Mouse (Mus musculus): ENCODE results near the gene Mgat4e. TPM values are rescaled to one million over a fixed set of nuclear protein-coding genes. Genes with fewer than 3 reads are reported as not detected.

Gene Mgat4e
- total and polyA plus RNA-seq, 3 experiments: 0.08 to 0.17 TPM; not detected in 1

DNA sequence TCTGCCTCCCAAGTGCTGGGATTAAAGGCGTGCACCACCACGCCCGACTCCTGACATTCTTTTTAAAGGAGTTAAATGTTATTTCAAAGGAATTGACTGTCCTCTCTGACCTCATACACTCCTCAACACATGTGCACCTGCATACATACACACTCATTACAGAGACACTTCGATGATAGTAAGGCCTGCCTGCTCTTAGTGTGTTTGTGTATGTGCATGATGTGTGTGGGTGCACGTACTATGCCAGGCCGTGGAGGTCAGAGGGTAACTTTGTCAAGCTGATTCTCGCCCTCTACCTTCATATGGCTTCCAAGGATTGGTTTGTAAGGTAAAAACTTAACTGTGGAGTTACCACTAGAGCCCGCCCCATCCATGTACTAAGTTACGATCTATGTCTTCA is 20.7 kb upstream of the Mgat4e start:
- H3K27ac ChIP-seq (ENCODE audit: control insufficient read depth, low read depth, low read length): no peak overlapping the region
- H3K36me3 ChIP-seq (ENCODE audit: control insufficient read depth in 1 of 2, insufficient read depth in 2 of 2, low read length in 2 of 2): peaks cover 6 to 12% of the 10 kb centered on the region in 2 experiments
- no peaks in the 10 kb centered on the region for H3K27me3 ChIP-seq (ENCODE audit: control insufficient read depth in 1 of 2, insufficient read depth in 2 of 2, low read length in 2 of 2)
- no peak overlapping the region for H3K9ac ChIP-seq (ENCODE audit: control insufficient read depth, low read depth, low read length, poor library complexity, severe bottlenecking)
- no peak for DNase-seq (ENCODE audit: low read depth, low spot score)
- H3K9me3 ChIP-seq (replicated peaks; ENCODE audit: insufficient read depth, low read length): no peaks in the 10 kb centered on the region
- no peak for TF ChIP-seq ZNF384 (IDR thresholded peaks at IDR 0.05; ENCODE audit: low read depth, low read length)
- no peak for TF ChIP-seq SIN3A (IDR thresholded peaks at IDR 0.05; ENCODE audit: low read length)
- H3K79me2 ChIP-seq (ENCODE audit: control insufficient read depth, insufficient read depth, low read length, poor library complexity): peaks cover 60% of the 10 kb centered on the region
- peaks cover 5 to 15% of the 10 kb centered on the region in 2 experiments for H3K4me1 ChIP-seq (ENCODE audit: control insufficient read depth in 1 of 2, insufficient read depth in 2 of 2, low read length in 2 of 2)
- no peak overlapping the region for H3K4me3 ChIP-seq (ENCODE audit: control insufficient read depth in 1 of 2, insufficient read depth in 1 of 2, low read depth in 2 of 2, low read length in 2 of 2)

DNA sequence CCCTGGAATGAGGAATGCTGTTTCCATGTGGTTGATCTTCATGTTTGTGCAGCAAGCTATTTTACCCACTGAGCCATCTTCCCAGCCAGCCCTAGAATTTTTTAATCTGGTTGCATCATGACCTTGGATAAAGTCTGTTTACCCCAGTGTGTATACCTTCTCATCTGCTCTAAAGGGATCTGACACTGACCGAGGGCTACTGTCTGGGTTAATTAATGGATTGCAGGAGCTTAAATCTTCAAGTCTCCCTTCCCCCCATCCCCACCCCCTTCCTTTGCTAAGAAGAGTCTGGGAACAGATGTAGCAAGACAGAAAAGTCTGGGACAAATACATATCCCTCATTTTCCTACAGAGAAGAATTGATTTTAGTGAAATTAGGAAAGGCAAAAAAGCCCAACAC is 18.0 kb upstream of the Mgat4e start:
- H3K27ac ChIP-seq (ENCODE audit: control insufficient read depth, low read depth, low read length): no peak overlapping the region
- TF ChIP-seq NELFE (IDR thresholded peaks at IDR 0.05; ENCODE audit: low read depth, low read length): no peak
- no peak for TF ChIP-seq TBP (IDR thresholded peaks at IDR 0.05; ENCODE audit: low read depth, low read length)
- TF ChIP-seq GABPA (IDR thresholded peaks at IDR 0.05; ENCODE audit: low read depth, low read length): no peak
- H3K79me2 ChIP-seq (ENCODE audit: control insufficient read depth, insufficient read depth, low read length, poor library complexity): peaks cover 73% of the 10 kb centered on the region
- H3K9ac ChIP-seq (ENCODE audit: control insufficient read depth, low read depth, low read length, poor library complexity, severe bottlenecking): no peak overlapping the region
- H3K9me3 ChIP-seq (replicated peaks; ENCODE audit: insufficient read depth, low read length): no peaks in the 10 kb centered on the region
- H3K36me3 ChIP-seq (ENCODE audit: control insufficient read depth in 1 of 2, insufficient read depth in 2 of 2, low read length in 2 of 2): peaks cover 4 to 23% of the 10 kb centered on the region in 2 experiments
- H3K27me3 ChIP-seq (ENCODE audit: control insufficient read depth in 1 of 2, insufficient read depth in 2 of 2, low read length in 2 of 2): no peaks in the 10 kb centered on the region
- DNase-seq (ENCODE audit: low read depth, low spot score): no peak
- no peak overlapping the region for H3K4me3 ChIP-seq (ENCODE audit: control insufficient read depth in 1 of 2, insufficient read depth in 1 of 2, low read depth in 2 of 2, low read length in 2 of 2)
- H3K4me1 ChIP-seq (ENCODE audit: control insufficient read depth in 1 of 2, insufficient read depth in 2 of 2, low read length in 2 of 2): peaks cover 13 to 16% of the 10 kb centered on the region in 2 experiments

GRCm38 (mm10) chr1:134563726-134564125 is 14.2 kb upstream of the Mgat4e start:
- Histone ChIP-seq H3K4me1 (ENCODE audit: control insufficient read depth in 1 of 2, insufficient read depth in 2 of 2, low read length in 2 of 2) (peaks cover 9 to 19% of the 10 kb centered on the region in 2 experiments), H3K27ac (ENCODE audit: control insufficient read depth, low read depth, low read length) (no peak overlapping the region), H3K79me2 (ENCODE audit: control insufficient read depth, insufficient read depth, low read length, poor library complexity) (peaks cover 74% of the 10 kb centered on the region), H3K36me3 (ENCODE audit: control insufficient read depth in 1 of 2, insufficient read depth in 2 of 2, low read length in 2 of 2) (peaks cover 1 to 28% of the 10 kb centered on the region in 2 experiments; a peak in 3 of 4 replicates), H3K4me3 (ENCODE audit: control insufficient read depth in 1 of 2, insufficient read depth in 1 of 2, low read depth in 2 of 2, low read length in 2 of 2) (peak overlapping the region in 1 of 2 experiments; percentile 71; a peak in 1 of 4 replicates), H3K9ac (ENCODE audit: control insufficient read depth, low read depth, low read length, poor library complexity, severe bottlenecking) (peak overlapping the region; percentile 94), H3K9me3 (replicated peaks; ENCODE audit: insufficient read depth, low read length) (no peaks in the 10 kb centered on the region), H3K27me3 (ENCODE audit: control insufficient read depth in 1 of 2, insufficient read depth in 2 of 2, low read length in 2 of 2) (no peaks in the 10 kb centered on the region)
- no peak for TF ChIP-seq USF1 (IDR thresholded peaks at IDR 0.05; ENCODE audit: low read depth, low read length)
- TF ChIP-seq RCOR1 (IDR thresholded peaks at IDR 0.05; ENCODE audit: low read depth, low read length): no peak
- TF ChIP-seq POLR2AphosphoS5 (IDR thresholded peaks at IDR 0.05; ENCODE audit: borderline replicate concordance, low read depth, low read length): no peak
- no peak for TF ChIP-seq RAD21 (IDR thresholded peaks at IDR 0.05; ENCODE audit: low read depth, low read length)
- TF ChIP-seq CHD1 (IDR thresholded peaks at IDR 0.05; ENCODE audit: low read depth, low read length): no peak
- no peak for TF ChIP-seq MYC (IDR thresholded peaks at IDR 0.05; ENCODE audit: low read depth, low read length)
- TF ChIP-seq GABPA (IDR thresholded peaks at IDR 0.05; ENCODE audit: low read depth, low read length): no peak
- TF ChIP-seq SIN3A (IDR thresholded peaks at IDR 0.05; ENCODE audit: low read length): no peak
- no peak for TF ChIP-seq ELF1 (IDR thresholded peaks at IDR 0.05; ENCODE audit: low read depth, low read length)
- no peak for TF ChIP-seq KAT2A (conservative IDR thresholded peaks at IDR 0.05; ENCODE audit: low read depth, low read length)
- TF ChIP-seq CTCF (IDR thresholded peaks at IDR 0.05 in 2 of 3, conservative IDR thresholded peaks at IDR 0.05 in 1 of 3; ENCODE audit: control insufficient read depth in 1 of 3, insufficient read depth in 1 of 3, low read depth in 2 of 3, low read length in 3 of 3, poor library complexity in 1 of 3, severe bottlenecking in 1 of 3): no peak
- no peak for TF ChIP-seq MAX (IDR thresholded peaks at IDR 0.05; ENCODE audit: low read length)
- no peak for TF ChIP-seq ZNF384 (IDR thresholded peaks at IDR 0.05; ENCODE audit: low read depth, low read length)
- TF ChIP-seq MYB (IDR thresholded peaks at IDR 0.05; ENCODE audit: low read depth, low read length): no peak
- DNase-seq (ENCODE audit: low read depth, low spot score): no peak

Measured in MEL (cell line).